Mouse (Mus musculus) embryonic fibroblast, embryonic 13.5 days (primary cell): ENCODE data around the gene Svopl.

Experiments used
- CTCF ChIP-seq: IDR thresholded peaks from 2 replicates; pipeline ENCODE4 v1.5.1; 2011; ENCODE audit warnings: mild to moderate bottlenecking, control low read depth, low read length, moderate library complexity, borderline replicate concordance; ENCODE audit not compliant: insufficient read depth
- POLR2A ChIP-seq: IDR thresholded peaks from 2 replicates; pipeline ENCODE4 v1.6.1; 2011; ENCODE audit warnings: low read depth, mild to moderate bottlenecking, control low read depth, low read length, moderate library complexity

DNA sequence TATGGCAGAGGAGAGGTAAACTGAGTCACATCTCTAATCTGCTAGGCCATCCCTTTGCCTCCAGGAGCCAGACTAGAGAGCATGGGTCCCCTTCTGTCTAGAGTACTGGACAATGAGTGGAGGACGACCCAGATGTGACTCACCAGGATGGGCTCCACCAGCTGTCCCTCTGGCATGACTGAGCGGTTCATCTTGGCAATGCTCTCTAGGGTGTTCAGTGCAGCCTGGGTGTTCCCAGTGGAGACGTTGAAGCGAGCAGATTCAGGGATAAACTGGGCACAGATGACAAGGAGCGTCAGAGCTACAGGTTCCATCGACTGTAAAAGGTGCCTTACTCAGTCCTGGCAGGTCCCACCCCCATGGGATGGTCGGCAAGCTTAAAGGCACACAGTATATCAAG is 25.4 kb downstream of the Svopl start:
- TF ChIP-seq POLR2A (no peak), CTCF (no peak)
